Mouse (Mus musculus) midbrain, embryonic 14.5 days (tissue): ENCODE measurements around the gene Dclk1. TPM values are rescaled to one million over a fixed set of nuclear protein-coding genes. Genes with fewer than 3 reads are reported as not detected.

Experiments used
- ATAC-seq: fragments of 200-750 bp; cut with Nextera tagmentation; 2 replicates; pipeline ENCODE4 v1.8.0; 2017; ENCODE audit warnings: moderate number of reproducible peaks, moderate library complexity; ENCODE audit not compliant: low FRiP score, low TSS enrichment
- DNase-seq: peaks from one replicate; pipeline ENCODE4 v3.0.0-alpha.2; 2015
- H3K27ac ChIP-seq: fragments of 300-500 bp; sonication (generic); replicated peaks from 2 replicates; pipeline ENCODE4 v1.5.1; 2014; ENCODE audit warnings: mild to moderate bottlenecking, low read depth, low read length, moderate library complexity
- H3K27me3 ChIP-seq: fragments of 300-500 bp; sonication (generic); 2 replicates; pipeline ENCODE4 v1.6.1; 2014; ENCODE audit warnings: low read length, control low read depth, mixed read lengths; ENCODE audit not compliant: control insufficient read depth, insufficient read depth
- H3K36me3 ChIP-seq: fragments of 300-500 bp; sonication (generic); 2 replicates; pipeline ENCODE4 v1.6.1; 2014; ENCODE audit warnings: low read length, control low read depth; ENCODE audit not compliant: control insufficient read depth, insufficient read depth
- H3K4me1 ChIP-seq: fragments of 300-500 bp; sonication (generic); 2 replicates; pipeline ENCODE4 v1.6.1; 2014; ENCODE audit warnings: mild to moderate bottlenecking, antibody characterized with exemption, low read length, control low read depth; ENCODE audit not compliant: control insufficient read depth, insufficient read depth
- H3K4me2 ChIP-seq: fragments of 300-500 bp; sonication (generic); 2 replicates; pipeline ENCODE4 v1.6.1; 2014; ENCODE audit warnings: mild to moderate bottlenecking, low read length, moderate library complexity
- H3K4me3 ChIP-seq: fragments of 300-500 bp; sonication (generic); replicated peaks from 2 replicates; pipeline ENCODE4 v1.5.1; 2014; ENCODE audit warnings: low read depth, low read length
- H3K9ac ChIP-seq: fragments of 300-500 bp; sonication (generic); replicated peaks from 2 replicates; pipeline ENCODE4 v1.6.1; 2014; ENCODE audit warnings: mild to moderate bottlenecking, low read length, moderate library complexity
- H3K9me3 ChIP-seq: fragments of 300-500 bp; sonication (generic); 2 replicates; pipeline ENCODE4 v1.6.1; 2016; ENCODE audit warnings: low read length, control low read depth, mixed read lengths; ENCODE audit not compliant: control insufficient read depth
- WGBS: fragments of 180-500 bp; shearing (Covaris S2); extraction: QIAGEN DNeasy Blood & Tissue Kit; methylation state at CpG from one replicate; pipeline ENCODE4 v1.1.7; 2014; 5-methylcytosine and 5-hydroxymethylcytosine counted together
- polyA plus RNA-seq: library from polyadenylated mRNA; unstranded; fragments of >200 nt; fragmentation: Nextera tagmentation; extraction: Ambion mirVana; gene quantifications from 2 replicates; pipeline ENCODE4 v1.2.1, GENCODE M21; 2014

Gene Dclk1
- polyA plus RNA-seq, 1 experiment from 2014 or later, result 323 TPM

GRCm38 (mm10) chr3:55567476-55567875 is 325.3 kb downstream of the Dclk1 start:
- ATAC-seq, result no peak
- no peak for DNase-seq
- Histone ChIP-seq H3K4me1 (peaks cover 14% of the 10 kb centered on the region), H3K4me3 (no peak overlapping the region), H3K36me3 (no peaks in the 10 kb centered on the region), H3K27me3 (no peaks in the 10 kb centered on the region), H3K4me2 (no peak overlapping the region), H3K9me3 (no peaks in the 10 kb centered on the region), H3K27ac (no peak overlapping the region), H3K9ac (no peak overlapping the region)
- 94% methylated on average over 3 of the region's 3 CpGs for WGBS

GRCm38 (mm10) chr3:55569539-55569938 is 327.4 kb downstream of the Dclk1 start:
- Histone ChIP-seq H3K9me3 (no peaks in the 10 kb centered on the region), H3K4me3 (no peak overlapping the region), H3K36me3 (no peaks in the 10 kb centered on the region), H3K9ac (no peak overlapping the region), H3K27ac (no peak overlapping the region), H3K27me3 (no peaks in the 10 kb centered on the region), H3K4me1 (peaks cover 16% of the 10 kb centered on the region), H3K4me2 (no peak overlapping the region)
- ATAC-seq (no peak), DNase-seq (no peak)
- 71% methylated on average over 10 of the region's 10 CpGs for WGBS

GRCm38 (mm10) chr3:55571034-55571433 is 328.9 kb downstream of the Dclk1 start:
- no peak overlapping the region for H3K4me3 ChIP-seq
- no peaks in the 10 kb centered on the region for H3K27me3 ChIP-seq
- H3K4me1 ChIP-seq, result peaks cover 16% of the 10 kb centered on the region
- ATAC-seq (no peak), DNase-seq (no peak)
- H3K27ac ChIP-seq, result peak overlapping the region; percentile 60
- no peak overlapping the region for H3K9ac ChIP-seq
- no peaks in the 10 kb centered on the region for H3K9me3 ChIP-seq
- no peaks in the 10 kb centered on the region for H3K36me3 ChIP-seq
- WGBS, result 85% methylated on average over 3 of the region's 3 CpGs
- no peak overlapping the region for H3K4me2 ChIP-seq

- ATAC-seq, result peak; percentile 34; the same call in 1 of the 2 replicates
- H3K36me3 ChIP-seq, result no peaks in the 10 kb centered on the region
- H3K27me3 ChIP-seq, result no peaks in the 10 kb centered on the region
- H3K4me2 ChIP-seq, result peak overlapping the region; percentile 8; the same call in 1 of the 2 replicates
- peaks cover 16% of the 10 kb centered on the region for H3K4me1 ChIP-seq
- 22% methylated on average over 11 of the region's 11 CpGs for WGBS
- H3K4me3 ChIP-seq, result no peak overlapping the region
- H3K9ac ChIP-seq, result no peak overlapping the region
- H3K9me3 ChIP-seq, result no peaks in the 10 kb centered on the region
- DNase-seq, result peak; percentile 76
- peak overlapping the region; percentile 64 for H3K27ac ChIP-seq
Observed at GRCm38 (mm10) chr3:55571552-55572296, 329.6 kb downstream of the Dclk1 start.

GRCm38 (mm10) chr3:55572297-55572681 is 330.1 kb downstream of the Dclk1 start:
- ATAC-seq (no peak), DNase-seq (no peak)
- no peaks in the 10 kb centered on the region for H3K9me3 ChIP-seq
- no peaks in the 10 kb centered on the region for H3K27me3 ChIP-seq
- no peak overlapping the region for H3K9ac ChIP-seq
- H3K27ac ChIP-seq, result peak overlapping the region; percentile 64
- peaks cover 16% of the 10 kb centered on the region for H3K4me1 ChIP-seq
- no peak overlapping the region for H3K4me2 ChIP-seq
- no peaks in the 10 kb centered on the region for H3K36me3 ChIP-seq
- no peak overlapping the region for H3K4me3 ChIP-seq
- WGBS, result 65% methylated on average over 4 of the region's 4 CpGs

- no peak overlapping the region for H3K9ac ChIP-seq
- DNase-seq (peak; percentile 22), ATAC-seq (no peak)
- peaks cover 16% of the 10 kb centered on the region for H3K4me1 ChIP-seq
- H3K4me3 ChIP-seq, result no peak overlapping the region
- WGBS, result 53% methylated on average over 4 of the region's 4 CpGs
- no peaks in the 10 kb centered on the region for H3K36me3 ChIP-seq
- no peak overlapping the region for H3K4me2 ChIP-seq
- no peaks in the 10 kb centered on the region for H3K9me3 ChIP-seq
- H3K27ac ChIP-seq, result no peak overlapping the region
- no peaks in the 10 kb centered on the region for H3K27me3 ChIP-seq
Observed at GRCm38 (mm10) chr3:55574003-55574402, 331.8 kb downstream of the Dclk1 start.

GRCm38 (mm10) chr3:55587434-55587971 is 345.3 kb downstream of the Dclk1 start:
- Histone ChIP-seq H3K27me3 (no peaks in the 10 kb centered on the region), H3K9me3 (no peaks in the 10 kb centered on the region), H3K4me1 (peaks cover 27% of the 10 kb centered on the region), H3K9ac (0 out of 2 replicates have a peak overlapping the region, but pooled peaks have one; percentile 7), H3K27ac (peak overlapping the region; percentile 84), H3K4me3 (no peak overlapping the region), H3K36me3 (no peaks in the 10 kb centered on the region), H3K4me2 (no peak overlapping the region; the same call in 1 of the 2 replicates)
- WGBS, result 21% methylated on average over 12 of the region's 12 CpGs
- DNase-seq, result no peak
- no peak for ATAC-seq

- Histone ChIP-seq H3K4me2 (peak overlapping the region; percentile 1; the same call in 1 of the 2 replicates), H3K4me3 (no peak overlapping the region), H3K36me3 (no peaks in the 10 kb centered on the region), H3K9me3 (no peaks in the 10 kb centered on the region), H3K4me1 (peaks cover 27% of the 10 kb centered on the region), H3K27me3 (no peaks in the 10 kb centered on the region), H3K27ac (peak overlapping the region; percentile 84), H3K9ac (0 out of 2 replicates have a peak overlapping the region, but pooled peaks have one; percentile 7)
- DNase-seq (peak; percentile 70), ATAC-seq (peak; percentile 87)
- 6% methylated on average over 12 of the region's 12 CpGs for WGBS
Observed at GRCm38 (mm10) chr3:55587972-55588946, 346.1 kb downstream of the Dclk1 start.
